Mouse (Mus musculus): ENCODE measurements around the gene Krt88.
A peak's percentile ranks its signal among the peaks of the same experiment; 100 is the strongest.

Krt88 gene

GRCm38 (mm10) chr15:101447444-101447843 is at the start of gene Krt88:
Krt88 (plus strand) TSS chr15:101447744.
- no peak for DNase-seq (ENCODE audit: low read depth)

DNA sequence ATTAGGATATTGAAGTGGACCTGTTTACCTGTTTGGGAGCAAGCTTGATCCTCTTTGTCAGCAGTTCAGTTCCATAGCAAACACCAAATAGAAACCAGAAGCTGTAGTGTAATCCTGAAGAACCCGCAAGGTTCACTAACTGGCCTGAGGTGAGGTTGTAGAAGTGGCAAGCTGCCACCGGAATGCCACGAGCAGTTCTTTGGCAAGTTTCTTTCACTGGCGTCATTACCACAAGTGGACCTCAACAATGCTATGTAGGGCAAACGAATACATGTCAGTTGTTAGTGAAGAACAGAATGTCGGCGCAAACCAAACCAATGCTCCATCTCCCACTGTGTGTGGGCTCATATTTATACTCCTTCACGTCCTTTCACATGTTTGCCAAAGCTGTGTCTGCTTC is 49.3 kb upstream of the Krt88 start:
- no peak for DNase-seq (ENCODE audit: low read depth)

- DNase-seq (ENCODE audit: low read depth): no peak
Observed at GRCm38 (mm10) chr15:101410775-101411174, 36.8 kb upstream of the Krt88 start, which contains the start of gene Krt7. Krt7 (plus strand) TSS chr15:101411043.

DNA sequence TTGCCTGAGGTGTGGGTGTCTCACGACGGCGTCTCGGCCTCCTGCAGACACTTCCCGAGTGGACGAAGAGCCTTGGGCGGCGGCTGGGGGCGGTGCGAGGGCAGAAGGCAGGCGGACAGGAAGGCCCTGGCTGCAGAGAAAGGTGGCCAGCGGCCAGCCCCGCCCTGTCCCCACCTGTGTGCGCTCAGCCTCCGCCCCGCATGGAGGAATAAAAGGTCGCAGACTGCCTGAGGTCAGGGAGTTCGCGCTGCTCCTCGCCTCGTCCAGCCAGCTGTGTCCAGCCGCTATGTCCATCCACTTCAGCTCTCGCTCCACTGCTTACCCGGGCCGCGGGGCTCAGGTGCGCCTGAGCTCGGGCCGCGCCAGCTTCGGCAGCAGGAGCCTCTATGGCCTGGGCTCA is 35.4 kb upstream of the Krt88 start:
- no peak for DNase-seq (ENCODE audit: low read depth)

DNA sequence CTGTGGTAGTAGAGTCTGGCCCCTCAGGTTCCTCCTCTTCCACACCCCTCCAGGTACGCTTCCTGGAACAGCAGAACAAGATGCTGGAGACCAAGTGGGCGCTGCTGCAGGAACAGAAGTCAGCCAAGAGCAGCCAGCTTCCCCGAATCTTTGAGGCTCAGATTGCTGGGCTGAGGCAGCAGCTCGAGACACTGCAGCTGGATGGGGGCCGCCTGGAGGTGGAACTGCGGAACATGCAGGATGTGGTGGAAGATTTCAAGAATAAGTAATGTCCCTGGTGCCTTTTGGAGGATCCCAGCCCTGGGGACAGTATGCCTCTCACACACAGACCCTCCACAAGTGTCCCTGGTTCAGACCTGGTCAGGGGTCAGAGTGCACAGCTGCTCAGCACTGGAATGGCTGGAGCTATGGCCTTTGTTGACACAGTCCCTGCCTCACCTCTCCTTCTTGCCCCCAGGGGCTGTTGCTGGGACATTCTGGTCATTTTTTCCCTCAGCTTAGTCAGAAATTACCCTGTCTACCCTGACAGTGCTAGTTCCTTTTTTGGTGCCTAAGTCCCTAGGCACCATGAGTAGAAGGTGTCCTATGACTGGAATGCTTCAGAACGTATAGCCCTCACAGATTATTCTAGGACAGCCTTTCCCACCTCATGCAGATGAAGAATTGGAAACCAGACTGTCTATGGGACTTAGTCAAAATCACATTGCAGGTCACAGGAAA is 33.5 kb upstream of the Krt88 start:
- DNase-seq (ENCODE audit: low read depth): no peak

DNA sequence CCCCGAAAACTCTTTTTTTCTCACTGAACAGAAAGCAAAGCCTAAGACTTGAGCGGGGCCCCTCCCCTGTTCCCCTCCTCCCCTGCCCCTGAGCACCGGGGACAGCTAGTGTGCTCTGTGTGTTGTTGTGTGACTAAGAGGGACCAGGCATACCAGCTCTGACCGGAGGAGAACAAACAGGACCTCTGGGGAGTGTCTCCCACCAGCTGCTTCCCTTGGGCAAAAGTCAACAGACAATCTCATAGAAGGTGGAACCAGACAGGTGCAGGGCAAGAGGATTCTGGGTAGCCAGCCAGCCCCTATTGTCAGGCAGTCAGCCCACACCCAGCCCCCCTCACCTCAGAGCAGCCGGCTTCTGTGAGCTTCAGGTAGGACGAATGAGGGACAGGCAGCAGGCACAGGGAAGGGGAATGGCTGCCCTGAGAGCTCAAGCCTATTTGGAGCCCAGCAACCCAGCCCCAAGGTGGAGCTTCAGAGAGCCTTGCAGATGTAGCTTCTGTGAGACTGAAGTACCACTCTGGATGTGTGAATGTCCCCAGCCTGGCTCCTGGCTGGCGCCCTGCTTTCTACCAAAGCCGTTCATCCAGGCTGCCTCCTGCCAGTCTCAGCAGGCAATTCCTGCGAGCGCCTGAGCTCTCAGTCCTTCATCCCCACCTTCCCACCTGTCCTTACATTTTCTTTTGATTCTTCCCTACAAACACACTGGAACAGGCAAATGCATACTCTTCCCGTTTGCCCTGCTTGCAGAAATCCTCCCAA is 32.6 kb upstream of the Krt88 start:
- DNase-seq (ENCODE audit: low read depth): no peak

- no peak for DNase-seq (ENCODE audit: low read depth)
Observed at GRCm38 (mm10) chr15:101418950-101419349, 28.6 kb upstream of the Krt88 start.

DNA sequence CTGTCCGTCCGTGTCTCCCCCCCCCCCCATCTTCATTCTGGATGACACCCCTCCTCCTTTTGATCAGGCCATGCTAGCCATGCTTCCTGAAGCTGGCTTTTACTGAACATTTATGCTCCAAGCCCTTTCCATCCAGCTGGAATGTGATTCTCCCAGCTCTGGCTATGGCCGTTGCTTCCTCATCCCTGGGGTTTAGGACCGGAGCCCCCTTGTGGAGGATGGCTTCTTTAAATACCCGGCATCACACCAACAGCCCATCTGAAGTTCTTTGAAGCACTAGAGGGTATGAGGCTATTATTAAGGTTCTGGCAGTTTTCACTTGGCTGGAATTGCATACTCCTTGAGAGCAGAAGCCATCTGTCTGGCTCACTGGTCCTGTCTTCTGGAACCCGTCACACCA is 26.6 kb upstream of the Krt88 start:
- no peak for DNase-seq (ENCODE audit: low read depth)

- no peak for DNase-seq (ENCODE audit: low read depth)
Observed at GRCm38 (mm10) chr15:101424914-101425313, 22.6 kb upstream of the Krt88 start.

DNA sequence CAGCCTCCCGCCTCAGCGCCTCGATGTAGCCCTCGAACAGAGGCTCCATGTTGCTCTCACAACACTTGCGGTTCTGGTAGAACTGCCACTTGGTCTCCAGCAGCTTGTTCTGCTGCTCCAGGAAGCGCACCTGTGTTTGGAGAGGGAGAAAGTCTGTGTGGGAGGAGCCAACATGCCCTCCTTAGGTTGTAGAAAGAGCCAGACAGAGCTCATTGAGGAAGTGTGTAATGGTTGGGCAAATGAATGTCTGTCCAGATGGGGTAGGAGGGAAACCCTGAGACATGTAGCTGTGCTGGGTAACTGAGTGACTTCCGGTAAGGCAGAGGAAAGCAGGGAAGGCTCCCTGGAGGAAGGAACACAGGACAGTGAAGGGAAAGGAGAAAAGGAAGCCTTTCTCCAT is 10.9 kb upstream of the Krt88 start:
- DNase-seq (ENCODE audit: low read depth): no peak

DNA sequence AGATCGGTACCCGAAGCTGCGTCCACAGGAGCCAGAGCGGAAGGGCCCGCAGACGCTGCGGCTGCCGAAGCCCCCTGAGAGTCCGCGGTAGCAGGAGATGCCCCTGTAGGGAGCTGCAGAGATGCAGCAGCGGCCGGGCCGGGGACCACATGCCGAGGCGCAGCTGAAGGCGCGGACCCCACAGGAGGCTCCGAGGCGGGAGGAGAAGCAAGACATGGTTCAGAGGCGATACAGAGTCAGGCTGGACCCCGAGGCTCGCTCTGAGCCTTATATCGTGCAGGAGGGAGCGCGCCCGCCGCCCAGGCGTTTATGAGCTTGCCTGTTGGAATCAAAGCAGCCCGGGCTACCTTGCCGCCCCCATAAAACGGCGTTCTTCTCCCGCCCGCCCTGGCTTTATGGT is 9.0 kb upstream of the Krt88 start, which contains the start of gene Krt87:
TSS of gene Krt87 (minus strand) at position 250 of the 400 bp plus-strand sequence.
- no peak for DNase-seq (ENCODE audit: low read depth)

GRCm38 (mm10) chr15:101440837-101441236 is 6.7 kb upstream of the Krt88 start:
- DNase-seq (ENCODE audit: low read depth): no peak

DNA sequence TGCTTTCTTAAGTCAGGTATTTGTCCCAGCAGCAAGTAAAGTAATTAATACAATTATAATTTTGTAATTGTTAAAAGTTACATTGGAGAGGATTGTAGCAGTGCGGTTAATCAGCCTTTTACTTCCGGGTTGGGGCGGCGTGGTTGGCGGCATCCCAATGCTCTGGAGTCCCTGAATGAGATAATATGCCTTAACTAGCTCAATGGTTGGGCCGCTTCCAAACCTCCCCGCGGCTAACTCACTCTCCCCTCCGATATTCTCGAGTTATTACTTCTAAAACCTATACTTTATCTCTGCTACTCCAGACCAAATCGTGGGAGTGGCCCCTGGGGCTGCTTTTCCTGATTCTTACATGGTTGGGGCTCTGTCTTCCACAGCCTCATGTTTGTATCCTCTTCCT is 972 bp upstream of the Krt88 start:
- DNase-seq (ENCODE audit: low read depth): no peak

- peak; percentile 28 for DNase-seq (ENCODE audit: low read depth)
Observed at GRCm38 (mm10) chr15:101453093-101453736, 5.7 kb downstream of the Krt88 start.

DNA sequence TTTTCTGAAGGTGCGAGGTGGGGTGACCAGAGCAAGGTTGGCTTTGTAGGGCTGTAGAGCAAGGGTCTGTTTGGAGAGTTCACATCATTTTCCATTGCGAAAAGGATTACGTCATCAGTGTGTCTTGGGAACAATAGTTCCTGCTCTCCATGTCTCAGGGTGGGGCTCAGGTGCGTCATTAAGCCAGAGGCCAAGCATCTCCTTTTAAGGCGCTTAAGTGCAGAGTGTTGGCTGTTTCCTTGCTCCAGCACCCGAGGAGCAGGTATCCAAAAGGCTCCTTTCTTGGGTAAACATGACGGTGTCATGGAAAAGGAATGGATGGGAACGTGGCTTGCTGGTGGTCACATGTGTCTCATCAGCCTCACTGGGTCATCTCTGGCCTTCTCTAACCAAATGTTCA is 7.2 kb downstream of the Krt88 start:
- DNase-seq (ENCODE audit: low read depth): no peak

- no peak for DNase-seq (ENCODE audit: low read depth)
Observed at GRCm38 (mm10) chr15:101455292-101455691, 7.7 kb downstream of the Krt88 start.

DNA sequence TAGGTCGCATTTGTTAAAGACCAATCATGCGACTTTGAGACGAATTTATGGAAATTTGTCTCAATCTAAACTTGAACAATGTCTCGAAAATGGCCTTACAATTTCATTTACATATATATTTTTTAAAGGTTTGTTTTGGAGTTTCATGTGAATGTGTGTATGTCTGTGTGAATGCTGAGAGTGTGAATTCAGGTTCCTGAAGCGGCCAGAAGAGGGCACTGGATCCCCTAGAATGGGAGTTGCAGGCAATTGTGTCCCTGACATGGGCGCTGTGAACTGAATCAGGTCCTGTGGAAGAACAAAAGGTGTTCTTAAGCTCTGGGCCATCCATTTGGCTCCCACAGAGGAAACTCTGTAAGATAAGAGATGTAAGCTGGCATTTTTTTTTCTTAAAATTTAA is 8.3 kb downstream of the Krt88 start:
- no peak for DNase-seq (ENCODE audit: low read depth)

- DNase-seq (ENCODE audit: low read depth): no peak
Observed at GRCm38 (mm10) chr15:101458361-101458930, 10.9 kb downstream of the Krt88 start.

- no peak for DNase-seq (ENCODE audit: low read depth)
Observed at GRCm38 (mm10) chr15:101459283-101459682, 11.7 kb downstream of the Krt88 start.

GRCm38 (mm10) chr15:101463651-101464050 is 16.1 kb downstream of the Krt88 start, which contains the start of gene Krt81:
Krt81 (minus strand) TSS chr15:101463751.
- no peak for DNase-seq (ENCODE audit: low read depth)

DNA sequence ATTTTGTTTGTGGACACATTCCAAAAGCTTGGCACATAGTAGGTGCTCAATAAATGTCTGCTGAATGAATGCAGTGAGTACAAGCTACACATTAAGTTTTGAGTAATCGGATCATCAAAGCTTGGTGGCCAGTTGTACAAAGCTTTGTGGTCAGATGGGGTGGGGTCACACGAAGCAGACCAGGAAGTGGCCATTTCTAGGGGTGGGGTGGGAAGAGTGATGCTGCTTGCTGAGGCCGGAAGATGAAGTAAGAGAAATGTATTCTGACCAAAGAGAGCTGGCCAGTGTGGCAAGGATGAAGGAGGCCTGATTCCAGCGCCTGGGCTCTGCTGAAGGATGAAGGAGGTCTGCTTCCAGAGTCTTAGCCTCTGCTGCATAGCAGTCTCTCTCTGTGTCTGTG is 21.5 kb downstream of the Krt88 start:
- no peak for DNase-seq (ENCODE audit: low read depth)

DNA sequence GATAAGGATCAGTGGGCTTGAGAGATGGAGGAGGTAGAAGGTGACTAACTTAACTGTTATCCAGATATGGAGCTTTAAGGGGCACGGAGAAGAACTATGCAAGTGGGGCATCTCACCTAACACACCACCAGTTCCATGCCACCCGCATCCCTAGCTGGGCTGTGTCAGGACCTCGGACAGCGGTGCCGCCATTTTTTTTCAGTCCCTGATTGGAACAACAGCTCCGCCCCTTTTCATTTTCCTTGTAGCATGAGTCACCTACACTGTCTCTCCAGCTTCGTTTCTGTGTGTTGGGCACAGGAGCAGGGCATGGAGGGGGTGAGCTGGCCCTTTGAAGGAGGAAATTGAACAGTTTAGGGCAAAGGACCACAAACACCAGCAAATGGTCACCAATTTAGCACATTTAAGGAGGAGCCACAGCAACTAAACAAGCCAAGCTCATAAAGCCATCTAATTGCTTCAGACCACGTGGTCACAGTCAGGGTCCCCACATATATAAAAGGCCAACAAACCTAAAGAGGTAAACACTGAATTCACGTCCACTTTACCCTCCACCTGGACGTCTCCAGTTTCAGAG is 25.5 kb downstream of the Krt88 start, which contains the start of gene Krt86:
TSS of gene Krt86 (plus strand) at position 527 of the 577 bp plus-strand sequence.
- no peak for DNase-seq (ENCODE audit: low read depth)

Measured in naive thymus-derived CD4-positive, alpha-beta T cell, adult 2 months (primary cell).